ENCODE assay signal across 23 mouse cellular contexts in genomic region chr11:57836401-57836800, GRCm38 (mm10). TPM values are rescaled to one million over a fixed set of nuclear protein-coding genes. Genes with fewer than 3 reads are reported as not detected.
A peak's percentile ranks its signal among the peaks of the same experiment; 100 is the strongest.
DNase-seq lines count a peak whose midpoint lies in the region; ATAC-seq lines count a peak whose summit lies in the region.
"Had no signal": no experiment of that assay in that cellular context is flagged by ENCODE, and none has a peak within 500 bp of the region (broad histone marks: within the 10 kb centered on the region; RNA-seq: fewer than 3 reads in every experiment).

No protein-coding gene starts in this region.

- no peak for DNase-seq in heart, adult 8-10 months (ENCODE audit: low spot score)
- DNase-seq in midbrain, embryonic 11.5 days (ENCODE audit: low spot score, missing footprints) = peak; percentile 92
- DNase-seq in embryo, embryonic 9.5 days (ENCODE audit: extremely low spot score) = no peak
- DNase-seq: B cell, adult 2 months; cerebellum, adult 8-10 months; gastrocnemius, postnatal 14 days; heart, postnatal 4 days; kidney, adult 2 months; kidney, postnatal 25 days; liver; right cerebral cortex, adult 18-20 months had no signal

- H3K4me1 ChIP-seq in heart, embryonic 13.5 days = peaks cover 36% of the 10 kb centered on the region
- no peaks in the 10 kb centered on the region for H3K4me1 ChIP-seq in midbrain, embryonic 11.5 days (ENCODE audit: control insufficient read depth, insufficient read depth, low read length)
- peaks cover 5% of the 10 kb centered on the region for H3K4me1 ChIP-seq in midbrain, embryonic 16.5 days (ENCODE audit: control insufficient read depth, insufficient read depth, low read length)
- H3K4me1 ChIP-seq in intestine, embryonic 15.5 days (replicated peaks) = peaks cover 13% of the 10 kb centered on the region
- peaks cover 35% of the 10 kb centered on the region for H3K4me1 ChIP-seq in limb, embryonic 13.5 days

- peak overlapping the region; percentile 48 for H3K27ac ChIP-seq in heart, embryonic 13.5 days (replicated peaks)
- H3K27ac ChIP-seq in midbrain, embryonic 11.5 days (ENCODE audit: low read depth, low read length) = no peak overlapping the region
- H3K27ac ChIP-seq in midbrain, embryonic 16.5 days (ENCODE audit: low read length) = no peak overlapping the region
- H3K27ac ChIP-seq in intestine, embryonic 15.5 days = peak overlapping the region; percentile 64
- H3K27ac ChIP-seq in limb, embryonic 13.5 days = no peak overlapping the region
- H3K27ac ChIP-seq: embryonic facial prominence, embryonic 12.5 days; hindbrain, embryonic 15.5 days had no signal

- no peaks in the 10 kb centered on the region for H3K36me3 ChIP-seq in heart, embryonic 13.5 days
- no peaks in the 10 kb centered on the region for H3K36me3 ChIP-seq in midbrain, embryonic 11.5 days (ENCODE audit: control insufficient read depth, insufficient read depth, low read length)
- H3K36me3 ChIP-seq in midbrain, embryonic 16.5 days (ENCODE audit: control insufficient read depth, insufficient read depth, low read length) = no peaks in the 10 kb centered on the region
- H3K36me3 ChIP-seq in intestine, embryonic 15.5 days = no peaks in the 10 kb centered on the region
- no peaks in the 10 kb centered on the region for H3K36me3 ChIP-seq in limb, embryonic 13.5 days
- H3K36me3 ChIP-seq: embryonic facial prominence, embryonic 12.5 days; hindbrain, embryonic 15.5 days had no signal

- peak overlapping the region; percentile 73 for H3K9ac ChIP-seq in heart, embryonic 13.5 days
- H3K9ac ChIP-seq in midbrain, embryonic 11.5 days (ENCODE audit: low read length) = no peak overlapping the region
- H3K9ac ChIP-seq in midbrain, embryonic 16.5 days (ENCODE audit: low read depth, low read length) = no peak overlapping the region
- no peak overlapping the region for H3K9ac ChIP-seq in intestine, embryonic 15.5 days
- H3K9ac ChIP-seq in limb, embryonic 13.5 days = no peak overlapping the region
- H3K9ac ChIP-seq: embryonic facial prominence, embryonic 12.5 days; hindbrain, embryonic 15.5 days had no signal

- peak overlapping the region; percentile 67 for H3K4me2 ChIP-seq in heart, embryonic 13.5 days
- no peak overlapping the region for H3K4me2 ChIP-seq in midbrain, embryonic 11.5 days
- no peak overlapping the region; the same call in 1 of the 2 replicates for H3K4me2 ChIP-seq in midbrain, embryonic 16.5 days (ENCODE audit: low read length)
- H3K4me2 ChIP-seq in intestine, embryonic 15.5 days (replicated peaks) = peak overlapping the region; percentile 52
- H3K4me2 ChIP-seq in limb, embryonic 13.5 days (replicated peaks) = peak overlapping the region; percentile 52
- H3K4me2 ChIP-seq: embryonic facial prominence, embryonic 12.5 days had no signal

- 21% methylated on average over 9 of the region's 9 CpGs for WGBS in heart, embryonic 13.5 days
- WGBS in midbrain, embryonic 11.5 days = 3% methylated on average over 9 of the region's 9 CpGs
- WGBS in midbrain, embryonic 16.5 days = 5% methylated on average over 9 of the region's 9 CpGs
- 23% methylated on average over 9 of the region's 9 CpGs for WGBS in intestine, embryonic 15.5 days
- 14% methylated on average over 9 of the region's 9 CpGs for WGBS in limb, embryonic 13.5 days

- peak overlapping the region; percentile 38 for H3K4me3 ChIP-seq in heart, embryonic 13.5 days
- H3K4me3 ChIP-seq in midbrain, embryonic 11.5 days (ENCODE audit: low read depth, low read length) = no peak overlapping the region
- H3K4me3 ChIP-seq in midbrain, embryonic 16.5 days (ENCODE audit: low read depth, low read length) = no peak overlapping the region
- H3K4me3 ChIP-seq in intestine, embryonic 15.5 days (replicated peaks) = 0 out of 2 replicates have a peak overlapping the region, but pooled peaks have one; percentile 9
- peak overlapping the region; percentile 28 for H3K4me3 ChIP-seq in limb, embryonic 13.5 days
- H3K4me3 ChIP-seq: erythroblast, embryonic 14.5 days; myocyte had no signal

- peaks cover 99% of the 10 kb centered on the region for H3K27me3 ChIP-seq in heart, embryonic 13.5 days (replicated peaks)
- peaks cover 99% of the 10 kb centered on the region for H3K27me3 ChIP-seq in midbrain, embryonic 11.5 days (ENCODE audit: control insufficient read depth, insufficient read depth, low read length)
- H3K27me3 ChIP-seq in midbrain, embryonic 16.5 days (ENCODE audit: control insufficient read depth, insufficient read depth, low read depth, low read length) = peaks cover 79% of the 10 kb centered on the region
- H3K27me3 ChIP-seq in intestine, embryonic 15.5 days (replicated peaks) = peaks cover 71% of the 10 kb centered on the region
- peaks cover 98% of the 10 kb centered on the region for H3K27me3 ChIP-seq in limb, embryonic 13.5 days

- ATAC-seq in heart, embryonic 13.5 days (ENCODE audit: extremely low read depth, insufficient number of reproducible peaks, low FRiP score, low TSS enrichment) = no peak
- no peak for ATAC-seq in midbrain, embryonic 11.5 days (ENCODE audit: low FRiP score)
- no peak for ATAC-seq in midbrain, embryonic 16.5 days
- no peak; the same call in 1 of the 2 replicates for ATAC-seq in intestine, embryonic 15.5 days
- no peak for ATAC-seq in limb, embryonic 13.5 days (ENCODE audit: low FRiP score, low read depth)
- ATAC-seq: forebrain, embryonic 14.5 days; lung, postnatal 0 days had no signal

- no peaks in the 10 kb centered on the region for H3K9me3 ChIP-seq in heart, embryonic 13.5 days
- H3K9me3 ChIP-seq in midbrain, embryonic 11.5 days (ENCODE audit: control insufficient read depth, low read length) = no peaks in the 10 kb centered on the region
- no peaks in the 10 kb centered on the region for H3K9me3 ChIP-seq in midbrain, embryonic 16.5 days (replicated peaks; ENCODE audit: control insufficient read depth, low read length, poor library complexity, severe bottlenecking)
- H3K9me3 ChIP-seq in intestine, embryonic 15.5 days = no peaks in the 10 kb centered on the region
- H3K9me3 ChIP-seq in limb, embryonic 13.5 days = no peaks in the 10 kb centered on the region
- H3K9me3 ChIP-seq: embryonic facial prominence, embryonic 12.5 days; hindbrain, embryonic 15.5 days had no signal

RNA-seq across cellular contexts. Expression of gene Hand1, which starts 3.8 kb away (rescaled TPM):
- 19.7 and 24.3 TPM in 2 replicates for polyA plus RNA-seq in heart, embryonic 13.5 days (2015; fragmentation: Nextera tagmentation; extraction: Ambion mirVana)
- not detected for total RNA-seq in heart, adult 8-10 months (2022)
- not detected in 2 replicates for polyA plus RNA-seq in midbrain, embryonic 11.5 days (2014; fragmentation: Nextera tagmentation; extraction: Ambion mirVana)
- polyA plus RNA-seq in midbrain, embryonic 16.5 days (2015; fragmentation: Nextera tagmentation; extraction: Ambion mirVana) = not detected in 2 replicates
- 25.9 and 27.5 TPM in 2 replicates for polyA plus RNA-seq in intestine, embryonic 15.5 days (2015; fragmentation: Nextera tagmentation; extraction: Ambion mirVana)
- 2.7 and 3.1 TPM in 2 replicates for polyA plus RNA-seq in limb, embryonic 13.5 days (2015; fragmentation: Nextera tagmentation; extraction: Ambion mirVana)
- total RNA-seq: gastrocnemius, postnatal 14 days; left cerebral cortex, adult 18-20 months had no signal
- polyA plus RNA-seq: erythroblast, embryonic 14.5 days; forebrain, embryonic 14.5 days; hindbrain, embryonic 15.5 days; lung, postnatal 0 days; midbrain, embryonic 14.5 days; myocyte had no signal

RNA-seq across cellular contexts. Expression of gene Sap30l, which starts 35.0 kb away (rescaled TPM):
- 6.9 and 7.1 TPM in 2 replicates for polyA plus RNA-seq in heart, embryonic 13.5 days (2015; fragmentation: Nextera tagmentation; extraction: Ambion mirVana)
- 10 to 100 TPM; 50.1 to 53.8 (median 51.2) TPM for total RNA-seq in heart, adult 8-10 months (2022)
- polyA plus RNA-seq in midbrain, embryonic 11.5 days (2014; fragmentation: Nextera tagmentation; extraction: Ambion mirVana) = 14.5 and 14.7 TPM in 2 replicates
- polyA plus RNA-seq in midbrain, embryonic 16.5 days (2015; fragmentation: Nextera tagmentation; extraction: Ambion mirVana) = 5.6 and 5.9 TPM in 2 replicates
- polyA plus RNA-seq in intestine, embryonic 15.5 days (2015; fragmentation: Nextera tagmentation; extraction: Ambion mirVana) = 11.2 and 12.0 TPM in 2 replicates
- polyA plus RNA-seq in limb, embryonic 13.5 days (2015; fragmentation: Nextera tagmentation; extraction: Ambion mirVana) = 11.0 and 12.2 TPM in 2 replicates

Comparison
In these comparisons a context has a peak if more than half of its experiments do, and no peak if none do; other contexts are left out.
1. H3K27ac ChIP-seq: peak in heart, embryonic 13.5 days (single experiment) and intestine, embryonic 15.5 days (single experiment); none in midbrain, embryonic 11.5 days (single experiment), midbrain, embryonic 16.5 days (single experiment) and limb, embryonic 13.5 days (single experiment).
2. H3K4me2 ChIP-seq: peak in heart, embryonic 13.5 days (single experiment), intestine, embryonic 15.5 days (single experiment) and limb, embryonic 13.5 days (single experiment); none in midbrain, embryonic 11.5 days (single experiment) and midbrain, embryonic 16.5 days (single experiment).
3. H3K4me3 ChIP-seq: peak in heart, embryonic 13.5 days (single experiment), intestine, embryonic 15.5 days (single experiment) and limb, embryonic 13.5 days (single experiment); none in midbrain, embryonic 11.5 days (single experiment) and midbrain, embryonic 16.5 days (single experiment).